Mouse (Mus musculus) ovary, postnatal 36 days (tissue): ENCODE measurements around the gene Gm5622.
"Not testable (repeated sequence)": the region's sequence is repeated elsewhere in the genome, so short reads cannot be mapped to it uniquely, and the experiment has no call there.

Experiments used
- DNase-seq: peaks from one replicate; pipeline ENCODE4 v3.0.0; 2022; ENCODE audit warnings: low spot score, mixed read lengths

Gm5622 gene

GRCm38 (mm10) chr14:51552490-51552889, at the start of gene Gm5622:
Gene Gm5622 (plus strand): TSS chr14:51552790.
- no peak for DNase-seq

- no peak for DNase-seq
Observed at GRCm38 (mm10) chr14:51507416-51507815, 45.2 kb upstream of the Gm5622 start.

- not testable (repeated sequence) for DNase-seq
Observed at GRCm38 (mm10) chr14:51573963-51574362, 21.4 kb downstream of the Gm5622 start, which contains the start of gene Gm17175. Gene Gm17175 (minus strand): TSS chr14:51574063.

- not testable (repeated sequence) for DNase-seq
Observed at GRCm38 (mm10) chr14:51592039-51592438, 39.4 kb downstream of the Gm5622 start, which contains the start of gene Gm17174. Gene Gm17174 (minus strand): TSS chr14:51592139.

- DNase-seq: no peak
Observed at GRCm38 (mm10) chr14:51611210-51611609, 58.6 kb downstream of the Gm5622 start, which contains the start of gene Gm17078. Gene Gm17078 (minus strand): TSS chr14:51611310.

GRCm38 (mm10) chr14:51632426-51632825, 79.8 kb downstream of the Gm5622 start:
- peak; percentile 6 for DNase-seq

GRCm38 (mm10) chr14:51635566-51635965, 83.0 kb downstream of the Gm5622 start, which contains the start of gene Gm4181:
Gene Gm4181 (minus strand): TSS chr14:51635666.
- not testable (repeated sequence) for DNase-seq

GRCm38 (mm10) chr14:51677269-51677668, 124.7 kb downstream of the Gm5622 start:
- no peak for DNase-seq

GRCm38 (mm10) chr14:51695368-51695767, 142.8 kb downstream of the Gm5622 start, which contains the start of gene Gm17079:
Gene Gm17079 (minus strand): TSS chr14:51695468.
- not testable (repeated sequence) for DNase-seq
